Mouse (Mus musculus): ENCODE data around the gene Ptprs. TPM values are rescaled to one million over a fixed set of nuclear protein-coding genes. Genes with fewer than 3 reads are reported as not detected.

Ptprs gene
- polyA plus RNA-seq, 1 experiment: 128 TPM

- DNase-seq: no peak
- Histone ChIP-seq H3K4me3 (replicated peaks; ENCODE audit: extremely low read depth, low read depth, low read length) (no peak overlapping the region), H3K4me1 (ENCODE audit: control insufficient read depth, insufficient read depth, low read length) (no peaks in the 10 kb centered on the region)
- 72% methylated on average over 2 of the region's 2 CpGs for WGBS
- no peak for TF ChIP-seq CTCF (IDR thresholded peaks at IDR 0.05; ENCODE audit: insufficient read depth, low read length)
- TF ChIP-seq POLR2A (IDR thresholded peaks at IDR 0.05; ENCODE audit: borderline replicate concordance, extremely low read depth, low read depth, low read length): no peak
Observed at GRCm38 (mm10) chr17:56494480-56494879, 18.2 kb upstream of the Ptprs start.

- WGBS: 93% methylated on average over 2 of the region's 2 CpGs
- DNase-seq: no peak
- Histone ChIP-seq H3K4me3 (replicated peaks; ENCODE audit: extremely low read depth, low read depth, low read length) (no peak overlapping the region), H3K4me1 (ENCODE audit: control insufficient read depth, insufficient read depth, low read length) (no peaks in the 10 kb centered on the region)
- no peak for TF ChIP-seq CTCF (IDR thresholded peaks at IDR 0.05; ENCODE audit: insufficient read depth, low read length)
- no peak for TF ChIP-seq POLR2A (IDR thresholded peaks at IDR 0.05; ENCODE audit: borderline replicate concordance, extremely low read depth, low read depth, low read length)
Observed at GRCm38 (mm10) chr17:56493841-56494240, 17.6 kb upstream of the Ptprs start.

DNA sequence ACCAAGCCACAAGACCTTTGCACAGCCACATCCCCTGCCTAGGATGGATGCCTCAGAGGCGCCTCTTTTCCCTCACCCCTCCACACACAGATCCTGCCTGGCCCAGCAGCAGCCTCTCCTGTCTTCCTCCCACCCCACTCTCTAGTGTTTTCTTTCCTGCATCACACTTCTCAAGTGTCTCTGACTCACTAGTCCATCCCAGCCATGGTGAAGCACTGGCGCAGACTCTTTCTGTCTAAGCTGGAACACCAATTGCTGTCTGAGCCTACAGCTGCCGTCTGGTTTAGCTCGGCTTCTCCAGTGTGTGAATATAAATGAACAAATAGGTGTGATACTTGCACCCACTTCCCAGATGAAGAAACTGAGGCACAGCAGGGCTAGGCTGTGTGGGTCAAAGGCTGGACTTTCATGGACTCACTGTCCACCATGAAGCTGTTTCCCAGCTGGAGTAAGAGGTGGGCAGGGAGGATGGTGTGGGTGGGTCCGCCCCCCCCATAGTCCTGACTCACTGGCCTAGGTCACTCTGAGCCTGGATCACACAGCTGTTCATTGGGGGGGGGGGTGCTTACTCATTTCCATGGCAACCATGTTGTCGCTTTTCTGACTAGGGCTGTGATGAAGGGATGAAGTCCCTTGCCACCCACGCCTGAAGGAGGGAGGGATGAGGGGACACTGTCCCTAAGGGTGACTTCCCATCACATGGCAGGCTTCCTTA lies 14.3 kb upstream of the Ptprs start:
- TF ChIP-seq CTCF (IDR thresholded peaks at IDR 0.05; ENCODE audit: insufficient read depth, low read length): no peak
- TF ChIP-seq POLR2A (IDR thresholded peaks at IDR 0.05; ENCODE audit: borderline replicate concordance, extremely low read depth, low read depth, low read length): no peak
- 81% methylated on average over 7 of the region's 7 CpGs for WGBS
- DNase-seq: no peak
- Histone ChIP-seq H3K4me3 (replicated peaks; ENCODE audit: extremely low read depth, low read depth, low read length) (no peak overlapping the region), H3K4me1 (ENCODE audit: control insufficient read depth, insufficient read depth, low read length) (peaks cover 3% of the 10 kb centered on the region; the same call in 1 of the 2 replicates)

DNA sequence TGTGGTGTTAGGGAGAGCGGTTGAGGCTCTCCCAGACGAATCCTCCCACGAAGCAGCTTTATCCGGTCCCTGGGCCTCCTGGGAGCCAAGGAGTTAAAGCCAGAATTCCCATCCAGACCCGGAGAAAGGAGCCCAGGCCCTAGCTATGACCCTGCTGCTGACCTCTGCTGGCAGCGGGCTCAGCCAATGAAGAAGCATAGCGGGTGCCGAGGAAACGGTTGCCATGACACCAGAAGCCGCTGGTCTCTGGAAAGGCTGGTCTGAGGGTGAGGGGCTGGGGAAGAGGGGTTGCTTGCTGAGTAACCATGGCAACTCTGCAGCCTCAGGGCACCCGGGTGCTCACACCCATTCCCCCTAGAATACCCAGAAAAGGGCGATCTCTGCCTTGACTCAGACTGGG lies 11.7 kb upstream of the Ptprs start:
- no peak for TF ChIP-seq CTCF (IDR thresholded peaks at IDR 0.05; ENCODE audit: insufficient read depth, low read length)
- no peak for TF ChIP-seq POLR2A (IDR thresholded peaks at IDR 0.05; ENCODE audit: borderline replicate concordance, extremely low read depth, low read depth, low read length)
- no peak for DNase-seq
- Histone ChIP-seq H3K4me1 (ENCODE audit: control insufficient read depth, insufficient read depth, low read length) (peaks cover 3% of the 10 kb centered on the region; the same call in 1 of the 2 replicates), H3K4me3 (replicated peaks; ENCODE audit: extremely low read depth, low read depth, low read length) (no peak overlapping the region)
- WGBS: 20% methylated on average over 12 of the region's 12 CpGs

DNA sequence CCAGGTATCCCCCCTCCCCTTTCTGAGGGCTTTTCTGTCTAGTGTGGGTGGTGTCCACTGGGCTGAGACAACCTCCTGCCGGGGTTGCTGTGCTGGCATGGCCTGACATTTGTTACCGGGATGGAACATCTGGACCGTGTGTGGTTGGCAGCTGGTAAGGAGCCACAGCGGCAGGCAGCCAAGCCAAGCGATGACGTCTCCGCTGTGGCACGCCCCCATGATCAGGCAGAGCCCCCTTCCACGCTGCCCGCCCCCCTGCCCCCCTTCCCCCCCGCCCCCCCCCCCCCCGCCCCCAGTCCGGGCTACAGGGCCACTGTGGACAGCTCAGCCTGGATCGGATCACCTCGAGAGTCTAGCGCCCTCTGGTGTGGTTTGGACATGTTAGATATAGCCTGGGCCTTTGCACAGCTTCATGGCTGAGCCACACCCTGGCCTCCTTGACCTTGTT lies 11.2 kb upstream of the Ptprs start:
- Histone ChIP-seq H3K4me1 (ENCODE audit: control insufficient read depth, insufficient read depth, low read length) (peaks cover 3% of the 10 kb centered on the region; the same call in 1 of the 2 replicates), H3K4me3 (replicated peaks; ENCODE audit: extremely low read depth, low read depth, low read length) (no peak overlapping the region)
- WGBS: 4% methylated on average over 13 of the region's 16 CpGs
- DNase-seq: no peak
- TF ChIP-seq POLR2A (IDR thresholded peaks at IDR 0.05; ENCODE audit: borderline replicate concordance, extremely low read depth, low read depth, low read length): no peak
- TF ChIP-seq CTCF (IDR thresholded peaks at IDR 0.05; ENCODE audit: insufficient read depth, low read length): peak; percentile 47; the same call in 1 of the 2 replicates

DNA sequence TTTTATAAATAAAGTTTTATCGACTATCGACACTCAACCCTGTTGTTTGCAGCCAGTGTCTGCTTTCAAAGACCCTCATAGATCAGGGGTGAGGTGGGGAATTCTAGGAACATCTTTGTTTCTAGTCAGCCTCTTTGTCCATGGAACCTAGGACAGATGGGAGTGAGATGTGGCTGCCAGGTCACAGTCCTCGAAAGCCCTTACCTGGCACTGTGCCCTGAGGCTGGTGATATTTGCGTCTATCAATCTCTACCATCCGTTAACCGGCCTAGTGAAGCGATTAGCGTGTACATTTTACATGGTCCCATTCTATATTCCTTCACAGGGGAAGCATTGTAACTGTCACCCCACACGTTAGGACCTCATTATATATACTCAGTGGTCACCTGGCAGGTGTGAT lies 9.6 kb upstream of the Ptprs start:
- DNase-seq: no peak
- TF ChIP-seq POLR2A (IDR thresholded peaks at IDR 0.05; ENCODE audit: borderline replicate concordance, extremely low read depth, low read depth, low read length): no peak
- TF ChIP-seq CTCF (IDR thresholded peaks at IDR 0.05; ENCODE audit: insufficient read depth, low read length): no peak
- H3K4me1 ChIP-seq (ENCODE audit: control insufficient read depth, insufficient read depth, low read length): peaks cover 3% of the 10 kb centered on the region; the same call in 1 of the 2 replicates
- 91% methylated on average over 9 of the region's 9 CpGs for WGBS
- no peak overlapping the region for H3K4me3 ChIP-seq (replicated peaks; ENCODE audit: extremely low read depth, low read depth, low read length)

- WGBS: 68% methylated on average over 8 of the region's 9 CpGs
- no peak for DNase-seq
- no peak overlapping the region for H3K4me3 ChIP-seq (replicated peaks; ENCODE audit: extremely low read depth, low read depth, low read length)
- peaks cover 3% of the 10 kb centered on the region; the same call in 1 of the 2 replicates for H3K4me1 ChIP-seq (ENCODE audit: control insufficient read depth, insufficient read depth, low read length)
- TF ChIP-seq CTCF (IDR thresholded peaks at IDR 0.05; ENCODE audit: insufficient read depth, low read length) (no peak), POLR2A (IDR thresholded peaks at IDR 0.05; ENCODE audit: borderline replicate concordance, extremely low read depth, low read depth, low read length) (no peak)
Observed at GRCm38 (mm10) chr17:56485118-56485517, 8.8 kb upstream of the Ptprs start.

DNA sequence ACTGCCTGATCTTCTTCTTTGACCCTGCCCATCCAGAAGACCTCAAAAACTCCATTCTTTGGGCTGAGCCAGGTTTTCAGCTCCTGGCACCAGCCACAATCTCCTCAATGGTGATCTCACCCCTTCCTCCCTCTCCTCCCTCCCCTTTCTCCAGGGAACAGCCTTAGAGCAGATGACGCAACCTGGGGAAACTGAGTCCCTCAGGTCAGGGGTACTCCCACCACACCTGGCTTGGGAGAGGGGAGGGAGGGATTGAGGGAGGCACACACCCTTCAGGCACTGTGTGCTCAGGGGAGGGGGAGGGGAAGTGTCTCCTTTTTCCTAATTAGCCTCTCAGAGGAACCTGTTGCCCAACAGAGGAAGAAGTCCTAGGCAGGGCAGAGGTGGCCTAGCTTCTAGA lies 6.4 kb upstream of the Ptprs start:
- WGBS: 73% methylated on average over 1 of the region's 1 CpGs
- DNase-seq: no peak
- TF ChIP-seq CTCF (IDR thresholded peaks at IDR 0.05; ENCODE audit: insufficient read depth, low read length) (no peak), POLR2A (IDR thresholded peaks at IDR 0.05; ENCODE audit: borderline replicate concordance, extremely low read depth, low read depth, low read length) (no peak)
- peaks cover 3% of the 10 kb centered on the region; the same call in 1 of the 2 replicates for H3K4me1 ChIP-seq (ENCODE audit: control insufficient read depth, insufficient read depth, low read length)
- no peak overlapping the region for H3K4me3 ChIP-seq (replicated peaks; ENCODE audit: extremely low read depth, low read depth, low read length)

DNA sequence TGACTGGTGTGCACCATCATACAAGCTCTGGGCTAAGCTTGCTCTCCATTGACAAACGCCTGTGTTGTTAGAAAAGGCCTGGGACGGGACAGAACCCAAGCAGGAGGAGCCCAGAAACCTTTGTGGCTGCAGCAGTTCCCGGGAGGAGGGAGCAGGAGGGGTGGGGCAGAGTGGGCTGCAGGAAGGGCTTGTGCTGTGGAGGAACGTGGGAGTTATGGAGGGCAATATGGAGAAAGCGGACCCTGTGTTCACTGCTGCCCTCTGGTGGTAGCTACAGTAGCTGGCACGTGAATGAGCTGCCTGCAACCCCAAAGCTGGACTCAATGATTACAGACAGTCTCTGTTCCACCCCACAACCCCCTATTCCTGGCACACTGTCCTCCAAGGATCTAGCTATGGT lies 3.1 kb upstream of the Ptprs start:
- TF ChIP-seq CTCF (IDR thresholded peaks at IDR 0.05; ENCODE audit: insufficient read depth, low read length) (peak; percentile 99), POLR2A (IDR thresholded peaks at IDR 0.05; ENCODE audit: borderline replicate concordance, extremely low read depth, low read depth, low read length) (no peak)
- no peak overlapping the region for H3K4me3 ChIP-seq (replicated peaks; ENCODE audit: extremely low read depth, low read depth, low read length)
- peaks cover 3% of the 10 kb centered on the region; the same call in 1 of the 2 replicates for H3K4me1 ChIP-seq (ENCODE audit: control insufficient read depth, insufficient read depth, low read length)
- DNase-seq: peak; percentile 65
- 6% methylated on average over 6 of the region's 6 CpGs for WGBS

GRCm38 (mm10) chr17:56478191-56478611 lies 1.9 kb upstream of the Ptprs start:
- DNase-seq: no peak
- Histone ChIP-seq H3K4me3 (replicated peaks; ENCODE audit: extremely low read depth, low read depth, low read length) (no peak overlapping the region), H3K4me1 (ENCODE audit: control insufficient read depth, insufficient read depth, low read length) (peaks cover 14% of the 10 kb centered on the region)
- TF ChIP-seq CTCF (IDR thresholded peaks at IDR 0.05; ENCODE audit: insufficient read depth, low read length): no peak
- TF ChIP-seq POLR2A (IDR thresholded peaks at IDR 0.05; ENCODE audit: borderline replicate concordance, extremely low read depth, low read depth, low read length): no peak
- WGBS: 52% methylated on average over 11 of the region's 11 CpGs

Data from lung, adult 2 months (tissue).